Mouse (Mus musculus): ENCODE measurements around the gene Ergic1. TPM values are rescaled to one million over a fixed set of nuclear protein-coding genes. Genes with fewer than 3 reads are reported as not detected.
A peak's percentile ranks its signal among the peaks of the same experiment; 100 is the strongest.

Ergic1 gene
- total RNA-seq, 2 experiments from 2014 or later = 109 to 115 TPM

DNA sequence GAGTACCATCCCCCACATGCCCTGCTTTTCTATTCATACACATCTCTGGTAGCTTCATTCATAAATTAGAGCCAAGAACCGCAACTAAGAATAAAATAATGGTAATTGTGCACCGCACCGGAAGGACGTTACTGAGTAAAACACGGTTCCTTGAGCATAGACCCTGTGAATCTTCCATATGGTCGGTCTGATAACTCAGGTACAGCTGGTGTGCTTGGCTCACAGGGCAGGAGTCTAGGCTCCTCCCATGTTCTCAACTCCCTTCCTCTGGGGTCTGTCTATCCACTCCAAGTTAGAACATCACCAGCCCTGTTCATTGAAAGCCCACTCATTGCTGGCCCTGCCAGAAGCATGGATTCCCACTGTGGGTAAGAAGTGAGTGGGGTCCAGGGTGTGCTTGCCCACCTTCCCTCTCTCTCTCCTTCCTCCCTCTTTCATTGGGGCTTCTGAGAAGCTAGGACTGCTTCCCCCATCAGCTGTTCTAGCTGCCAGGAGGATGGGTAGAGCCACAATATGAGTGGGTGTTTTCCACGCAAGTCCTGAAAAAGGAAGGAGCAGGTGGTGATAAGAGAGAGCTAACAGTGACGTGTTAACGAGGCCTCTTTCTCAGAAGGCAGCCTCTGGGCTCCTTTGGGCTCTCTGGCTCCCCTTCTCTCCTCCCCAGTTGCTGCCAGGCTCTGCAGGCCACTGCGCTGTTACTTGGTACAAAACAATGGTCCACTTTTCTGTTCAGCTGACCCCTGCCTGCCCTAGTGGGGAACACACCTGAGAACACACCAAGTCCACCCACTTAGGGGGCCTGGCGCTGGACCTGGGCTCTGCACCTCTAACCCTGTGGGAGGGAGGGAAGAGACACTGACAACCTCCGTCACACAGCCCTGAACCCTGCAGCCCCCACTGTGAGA lies 14.7 kb downstream of the Ergic1 start:
- no peak for DNase-seq

DNA sequence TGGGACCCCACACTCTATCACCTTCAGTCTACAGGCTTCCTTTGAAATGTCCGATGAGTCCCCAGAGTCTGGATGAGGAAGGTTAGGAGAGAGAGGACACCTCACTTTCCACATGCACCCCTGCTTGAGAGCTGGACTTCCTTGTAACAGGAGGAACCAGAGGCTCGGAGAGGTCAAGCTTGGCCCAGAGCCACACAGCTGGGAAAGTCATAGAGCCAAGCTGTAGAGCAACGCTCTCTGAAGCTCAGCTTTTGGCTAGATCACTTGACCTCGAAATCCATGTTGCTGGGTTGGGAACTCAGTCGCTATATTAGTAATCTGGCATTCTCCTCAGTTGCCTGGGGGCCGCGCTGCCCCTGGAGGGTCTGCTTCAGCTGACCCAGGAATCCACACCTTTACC lies 15.5 kb downstream of the Ergic1 start:
- DNase-seq = peak; percentile 82

DNA sequence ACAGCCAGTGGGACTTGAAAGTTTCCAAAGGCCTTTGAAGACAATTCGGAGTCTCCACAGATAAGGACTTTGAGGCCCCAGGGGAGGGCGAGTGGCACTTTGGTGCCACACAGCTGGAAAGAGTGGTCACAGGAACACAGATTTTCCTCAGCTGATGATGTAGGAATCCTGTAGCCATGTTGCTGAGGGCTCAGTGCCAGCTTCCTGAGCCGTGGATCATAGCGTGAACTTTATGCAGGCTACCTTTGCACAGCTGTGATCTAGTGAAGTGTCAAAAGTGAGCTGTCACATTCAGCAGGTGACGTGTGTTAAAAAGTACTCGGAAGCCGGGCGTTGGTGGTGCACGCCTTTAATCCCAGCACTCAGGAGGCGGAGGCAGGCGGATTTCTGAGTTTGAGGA lies 16.0 kb downstream of the Ergic1 start:
- DNase-seq = no peak

DNA sequence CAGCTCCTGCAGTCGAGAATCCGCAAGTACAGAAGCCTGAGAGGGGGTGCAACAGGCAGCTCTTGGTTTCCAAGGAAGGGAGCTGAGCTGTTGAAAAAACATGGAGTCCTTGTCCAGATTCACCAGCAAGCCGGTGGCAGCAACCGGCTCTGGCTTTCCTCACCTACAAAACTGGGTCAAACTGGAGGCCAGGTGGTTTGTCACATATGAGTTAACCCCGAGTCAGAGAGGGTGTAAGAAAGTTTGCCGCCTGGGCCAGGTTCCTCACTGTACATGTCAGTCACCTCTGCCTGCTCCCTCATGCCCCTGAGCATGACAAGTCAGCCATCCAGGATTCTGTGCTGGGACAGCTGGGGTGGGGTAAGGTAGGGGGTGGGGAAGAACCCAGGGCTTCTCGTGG lies 16.9 kb downstream of the Ergic1 start:
- no peak for DNase-seq

DNA sequence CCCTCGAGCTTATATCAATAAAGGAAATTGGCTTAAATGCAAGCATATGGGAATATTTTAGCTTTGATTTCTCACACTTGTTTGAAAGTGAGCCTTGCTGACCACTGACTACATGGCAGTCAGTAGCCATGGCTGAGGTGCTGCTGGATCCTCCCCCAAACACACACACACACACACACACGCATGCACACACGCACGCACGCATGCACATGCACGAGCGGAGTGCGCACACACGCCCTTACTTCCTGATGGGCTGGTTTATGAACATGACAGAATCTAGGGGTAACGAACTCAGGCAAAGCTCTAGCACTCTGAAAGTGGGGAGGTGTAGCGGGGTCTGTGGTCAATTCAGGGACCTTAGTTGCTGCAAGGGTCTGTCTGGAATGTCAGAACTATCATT lies 17.5 kb downstream of the Ergic1 start:
- DNase-seq = no peak

DNA sequence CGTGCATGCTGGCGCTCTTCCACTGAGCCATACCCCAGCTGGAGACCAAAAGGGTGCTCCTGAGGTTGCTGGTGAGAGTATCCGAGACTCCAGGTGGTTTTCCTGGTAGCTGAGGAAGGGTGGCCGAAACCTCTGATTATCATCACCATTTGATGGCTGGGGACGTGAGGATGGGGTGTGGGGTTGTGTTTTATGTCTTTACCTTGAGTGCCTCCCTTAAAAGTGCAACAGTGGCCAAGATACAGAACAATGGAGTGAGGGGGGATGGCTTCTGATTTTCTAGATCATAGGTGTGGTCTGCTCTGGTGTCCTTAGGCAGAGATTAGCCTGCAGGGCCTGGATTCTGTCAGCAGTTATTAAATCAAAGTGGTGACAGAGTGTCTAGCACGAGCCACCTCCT lies 18.1 kb downstream of the Ergic1 start:
- no peak for DNase-seq

DNA sequence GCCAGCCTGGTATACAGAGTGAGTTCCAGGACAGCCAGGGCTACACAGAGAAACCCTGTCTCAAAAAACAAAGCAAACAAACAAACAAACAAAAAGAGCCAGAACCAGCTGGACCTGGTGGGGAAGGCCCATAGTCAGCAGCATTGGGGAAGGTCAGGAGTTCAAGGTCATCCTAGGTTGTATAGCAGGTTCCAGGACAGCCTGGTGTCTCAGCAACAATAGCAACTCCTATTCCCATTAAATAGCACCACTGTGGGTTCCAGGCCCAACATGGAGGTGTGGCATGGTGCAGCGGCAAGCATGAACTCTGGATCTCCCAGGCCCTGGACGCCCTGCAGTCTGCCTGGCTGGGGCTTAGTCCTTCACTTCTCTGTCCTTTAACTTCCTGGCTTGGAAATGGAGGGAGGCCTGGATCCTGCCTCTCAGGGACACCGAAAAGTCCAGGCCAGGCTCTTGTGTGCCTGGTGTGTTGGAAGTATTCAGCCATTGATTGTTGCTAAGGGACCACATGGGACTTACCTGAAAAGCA lies 19.6 kb downstream of the Ergic1 start:
- DNase-seq = no peak

DNA sequence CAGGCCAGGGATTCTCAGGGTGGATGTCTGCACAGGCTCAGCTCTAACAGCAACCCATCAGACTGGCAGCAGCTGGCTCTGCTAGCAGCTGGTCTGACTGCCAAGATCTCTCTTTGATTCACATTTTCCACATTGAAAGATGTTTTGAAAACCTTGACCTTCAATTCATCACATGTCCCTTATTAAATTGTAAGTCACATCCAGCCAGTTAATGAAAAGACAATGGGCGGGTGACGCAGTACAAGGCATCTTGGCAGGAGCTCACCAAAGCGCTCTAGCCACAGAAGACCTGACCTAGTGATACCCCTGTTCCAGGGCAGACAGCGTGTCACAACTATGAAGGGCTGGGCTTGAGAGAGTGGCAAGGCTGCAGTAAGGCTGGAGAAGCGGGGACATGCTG lies 21.0 kb downstream of the Ergic1 start:
- DNase-seq = peak; percentile 58

DNA sequence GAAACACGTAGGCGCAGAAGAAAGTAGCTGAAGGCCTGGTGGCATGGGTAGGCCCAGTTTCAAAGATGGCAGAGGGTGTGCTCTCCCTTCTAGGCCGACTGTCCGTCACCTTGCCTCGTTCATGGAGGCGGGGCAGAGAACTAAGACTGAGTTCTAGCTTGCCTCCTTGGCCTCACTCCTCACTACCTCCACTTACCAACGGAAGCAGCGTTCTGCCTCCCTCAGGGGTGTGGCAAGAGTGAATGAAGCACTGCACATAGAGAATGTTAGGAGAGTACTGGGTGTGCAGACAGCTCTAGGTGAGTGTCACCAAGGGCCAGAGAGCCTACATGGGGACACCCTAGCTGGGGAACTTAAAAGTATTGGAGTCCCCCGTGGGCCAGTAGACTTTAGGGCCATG lies 21.8 kb downstream of the Ergic1 start:
- no peak for DNase-seq

DNA sequence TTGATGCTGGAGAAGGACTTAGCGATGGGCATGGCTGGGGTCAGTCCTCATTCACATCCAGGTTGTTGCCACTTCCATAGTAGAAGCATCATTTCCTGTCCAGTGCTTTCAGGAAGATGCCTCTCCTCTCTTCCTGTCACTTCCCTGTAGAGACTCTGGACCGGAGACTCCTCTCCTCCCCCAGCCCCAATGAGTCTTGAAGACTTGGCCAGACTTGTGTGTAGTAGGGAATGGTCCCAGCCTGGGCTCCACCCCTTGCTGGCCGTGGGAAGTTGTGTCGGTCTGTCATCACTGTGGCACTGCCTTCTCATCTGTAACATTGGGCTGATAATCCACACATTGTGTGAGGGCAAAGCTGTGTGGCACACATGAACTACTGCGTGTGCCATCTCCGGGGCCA lies 22.3 kb downstream of the Ergic1 start:
- DNase-seq = no peak

DNA sequence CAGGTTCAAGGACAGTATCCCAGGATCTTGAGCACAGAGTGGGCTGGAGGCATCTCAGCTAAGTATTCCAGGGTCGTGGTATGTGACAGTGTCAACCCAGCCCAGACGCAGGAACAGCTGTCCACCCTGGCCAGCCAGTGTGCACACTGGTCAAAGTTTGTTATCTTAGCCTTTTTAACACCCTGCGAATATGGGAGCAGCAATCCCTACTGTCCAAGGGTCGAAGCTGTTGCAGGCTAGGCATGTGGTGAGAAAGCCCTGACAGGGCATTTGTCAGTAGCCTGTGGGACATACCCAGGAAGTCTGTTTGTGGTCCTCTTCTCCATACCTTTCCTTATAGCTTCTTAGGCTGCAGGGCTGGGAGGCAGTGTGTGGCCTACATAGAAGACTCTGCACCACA lies 22.8 kb downstream of the Ergic1 start:
- no peak for DNase-seq

DNA sequence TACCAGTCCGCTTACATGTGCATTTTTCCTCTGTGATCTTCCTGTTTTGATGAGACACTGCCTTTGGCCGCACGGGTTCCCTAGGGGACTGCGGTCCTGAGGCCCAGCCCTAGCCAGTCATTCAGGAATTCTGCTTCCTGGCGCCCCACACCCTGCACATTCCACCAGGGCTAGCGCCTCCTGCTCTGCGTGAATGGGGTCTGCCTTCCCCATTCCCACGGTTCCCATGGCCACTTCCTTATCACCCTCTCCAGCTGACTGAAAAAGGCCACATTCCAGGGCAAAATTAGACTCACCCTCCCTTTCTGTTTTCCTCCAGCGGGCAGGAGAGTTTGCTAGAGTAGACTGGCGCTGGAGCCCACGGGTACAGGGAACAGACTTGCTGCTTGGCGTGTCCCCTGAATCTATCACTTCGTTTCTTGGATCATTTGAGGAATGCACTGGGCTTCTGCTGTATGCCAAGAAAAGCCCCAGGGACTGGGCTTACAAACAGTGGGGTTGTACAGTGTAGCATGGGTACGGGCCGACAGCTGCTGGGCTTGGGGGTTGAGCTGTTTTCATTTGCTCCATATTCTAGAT lies 23.4 kb downstream of the Ergic1 start:
- DNase-seq = peak; percentile 89

DNA sequence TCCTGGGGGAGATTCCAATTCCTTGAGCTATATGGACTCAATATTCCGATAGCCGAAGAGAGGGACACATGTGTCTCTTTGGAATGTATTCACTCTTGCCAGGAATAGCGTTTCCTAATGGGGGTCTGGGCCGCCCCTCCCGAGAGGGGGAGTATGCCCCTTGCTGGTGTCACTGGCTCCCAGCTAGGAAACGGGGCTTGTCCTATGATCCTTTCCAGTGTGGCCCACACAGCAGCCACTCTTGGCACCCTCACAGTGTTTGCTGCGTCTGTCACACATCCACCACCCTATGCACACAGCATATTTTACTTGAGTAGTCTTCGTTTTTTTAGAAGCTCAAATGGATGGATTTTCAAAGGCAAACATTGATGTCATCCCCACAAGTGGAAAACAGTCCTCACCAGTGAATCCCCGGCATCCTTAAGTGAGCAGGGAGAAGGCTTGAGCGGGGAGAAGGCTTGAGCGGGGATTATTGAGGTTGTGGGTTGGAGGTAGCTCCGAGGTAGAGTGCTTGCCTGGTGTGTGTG lies 26.7 kb downstream of the Ergic1 start:
- DNase-seq = no peak

DNA sequence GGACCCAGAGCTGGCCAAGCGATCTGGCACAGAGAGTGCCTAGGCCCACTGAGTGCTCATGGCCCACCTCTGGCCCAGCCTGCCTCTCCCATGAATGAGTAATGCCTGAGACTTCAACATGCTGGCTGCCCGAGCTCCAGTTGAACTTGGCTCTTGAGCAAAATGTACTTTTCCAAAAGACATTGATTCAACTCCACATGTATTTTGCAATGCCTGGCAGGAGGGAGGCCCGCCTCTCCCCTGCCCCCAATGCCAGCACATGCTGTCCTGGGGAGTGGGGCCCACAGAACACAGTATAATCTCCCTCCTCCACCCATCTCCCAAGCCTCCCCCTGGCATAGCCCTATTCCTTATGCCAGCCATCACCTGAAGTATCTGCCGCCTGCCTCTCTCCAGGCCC lies 31.2 kb downstream of the Ergic1 start:
- DNase-seq = no peak

DNA sequence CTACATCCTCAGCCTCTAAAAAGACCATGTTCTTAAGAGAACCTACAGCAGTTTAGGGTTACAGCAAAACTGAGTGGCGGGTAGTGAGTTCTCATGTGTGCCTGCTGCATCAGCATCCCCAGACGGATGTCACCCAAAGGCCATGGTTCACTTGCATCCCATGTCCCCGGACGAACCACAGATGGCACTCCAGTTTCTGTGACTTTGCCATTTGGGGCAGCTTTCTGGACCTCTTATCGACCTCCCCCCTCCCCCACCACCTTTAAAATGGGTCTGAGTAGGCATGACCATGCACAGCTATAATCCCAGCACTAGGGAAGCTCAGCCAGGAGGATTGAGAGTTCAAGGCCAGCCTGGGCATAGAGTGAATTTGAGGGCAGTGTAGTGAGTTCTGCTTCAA lies 31.9 kb downstream of the Ergic1 start:
- no peak for DNase-seq

DNA sequence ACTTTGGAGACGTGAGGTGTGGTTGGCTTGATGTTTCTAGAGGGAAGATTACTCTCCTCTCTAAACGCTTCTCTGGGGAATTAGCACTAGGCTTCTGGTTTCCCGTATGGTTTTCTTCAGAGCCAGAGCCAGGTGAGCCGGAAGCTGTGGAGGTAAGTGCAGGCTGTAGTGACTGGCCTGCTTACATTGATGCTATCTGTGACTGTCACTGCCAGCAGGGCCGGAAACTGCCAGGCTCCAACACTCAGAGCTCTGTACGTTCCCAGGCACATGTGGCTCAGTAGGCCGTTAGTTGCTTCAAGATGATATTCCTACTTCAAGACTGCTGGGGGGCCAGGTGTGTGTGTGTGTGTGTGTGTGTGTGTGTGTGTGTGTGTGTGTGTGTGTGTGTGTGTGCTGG lies 32.9 kb downstream of the Ergic1 start:
- DNase-seq = no peak

DNA sequence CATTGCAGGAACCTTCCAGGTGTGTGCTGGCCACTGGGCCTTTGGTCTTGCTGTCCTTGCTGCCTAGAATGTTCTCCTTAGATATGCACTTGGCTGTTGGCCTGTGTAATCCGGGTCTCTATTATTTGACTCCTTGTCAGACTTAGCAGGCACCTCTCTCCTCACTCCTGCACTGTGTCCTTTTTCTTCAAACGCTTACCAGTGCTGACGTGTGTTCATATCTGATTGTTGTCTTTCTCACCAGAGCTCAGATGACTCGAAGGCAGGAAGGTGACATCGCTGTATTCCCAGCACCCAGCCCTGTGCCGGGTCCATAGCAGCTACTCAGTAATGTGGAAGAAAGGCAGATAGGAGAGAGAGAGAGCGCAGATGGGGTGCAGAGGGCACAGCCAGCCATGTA lies 33.7 kb downstream of the Ergic1 start:
- no peak for DNase-seq

DNA sequence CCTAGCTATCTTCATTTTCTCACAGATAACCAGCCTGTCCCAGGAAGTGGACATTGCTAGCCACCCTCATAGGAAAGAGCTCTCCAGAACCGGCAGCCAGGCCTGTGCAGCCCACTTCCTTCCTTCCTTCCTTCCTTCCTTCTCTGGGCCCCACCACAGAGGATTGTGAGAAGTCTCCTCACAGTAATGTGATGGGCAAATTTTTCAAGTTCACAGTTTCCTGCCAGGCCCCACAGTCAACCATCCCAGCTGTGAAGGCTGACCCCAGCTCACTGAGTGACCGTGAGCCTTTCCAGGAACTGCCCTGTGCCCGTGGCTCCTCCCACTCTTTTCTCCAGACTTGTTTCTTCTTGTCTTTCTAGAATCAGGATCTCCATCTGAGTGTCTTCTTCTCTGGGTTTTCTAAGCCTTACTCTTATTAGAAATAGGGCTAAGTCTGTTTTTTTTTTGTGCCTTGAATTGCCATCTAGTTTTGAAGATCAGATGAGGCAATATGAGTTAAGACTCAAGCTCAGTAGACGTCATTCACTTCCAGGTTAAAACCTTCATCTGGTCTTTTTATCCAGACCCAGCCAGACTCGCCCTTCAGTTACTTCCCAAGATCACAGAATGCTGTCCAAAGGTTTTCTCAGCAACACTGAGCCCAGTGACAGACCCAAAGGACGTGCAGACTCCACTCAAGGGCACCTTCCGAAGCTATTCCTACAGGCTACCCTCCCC lies 34.3 kb downstream of the Ergic1 start:
- DNase-seq = no peak

DNA sequence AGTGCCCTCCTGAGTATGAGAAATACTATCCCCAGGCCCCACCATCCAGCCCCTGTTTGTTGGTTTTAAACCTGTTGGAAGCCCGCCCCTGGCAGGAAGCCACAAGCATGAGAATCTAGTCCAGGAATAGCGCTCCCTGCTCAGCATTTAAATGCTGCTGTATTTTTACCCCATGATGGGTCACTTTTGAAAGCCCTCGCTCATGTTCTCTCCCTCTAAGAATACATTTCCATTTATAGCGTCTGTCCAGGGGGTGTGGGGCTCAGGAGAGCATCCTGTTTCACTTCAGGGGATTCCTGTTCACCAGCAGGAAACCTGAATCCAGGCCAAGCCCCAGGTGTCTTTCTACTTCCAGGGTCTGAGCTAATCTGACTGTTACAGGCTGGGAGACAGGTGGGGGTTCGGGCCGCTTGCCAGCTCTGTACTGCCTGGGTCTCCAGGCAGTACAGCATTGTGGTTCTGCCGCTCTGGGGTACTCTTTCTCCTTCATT lies 34.9 kb downstream of the Ergic1 start:
- peak; percentile 94 for DNase-seq

DNA sequence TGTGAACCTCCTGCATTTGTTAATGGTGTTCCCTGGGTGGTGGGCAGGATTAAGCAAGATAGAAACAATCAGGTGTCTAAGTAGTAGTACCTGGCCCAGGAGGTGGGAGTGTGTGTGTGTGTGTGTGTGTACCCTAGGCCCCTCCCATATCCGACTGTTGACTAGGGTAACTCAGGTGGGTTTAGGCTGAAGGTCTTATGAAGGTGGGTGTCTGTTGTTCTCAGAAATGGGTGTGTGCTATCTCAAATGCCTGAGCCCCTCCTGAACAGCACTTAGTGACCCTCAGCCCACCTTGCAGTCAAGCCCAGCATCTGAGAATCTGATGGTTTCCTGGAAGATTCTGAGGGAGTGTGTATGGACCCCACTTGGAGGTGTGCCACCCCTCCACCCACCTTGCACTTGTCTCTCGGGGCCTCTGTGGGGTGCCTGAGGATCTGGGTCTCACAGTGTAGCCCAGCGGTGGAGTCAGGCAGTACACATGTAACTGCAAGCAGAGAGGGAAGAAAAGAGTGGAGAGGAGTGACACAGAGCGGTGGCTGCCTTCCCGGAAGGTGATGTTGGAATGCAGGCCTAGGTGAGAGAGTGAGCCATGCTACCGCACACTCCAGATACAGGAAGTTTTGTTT lies 35.7 kb downstream of the Ergic1 start:
- DNase-seq = peak; percentile 59

DNA sequence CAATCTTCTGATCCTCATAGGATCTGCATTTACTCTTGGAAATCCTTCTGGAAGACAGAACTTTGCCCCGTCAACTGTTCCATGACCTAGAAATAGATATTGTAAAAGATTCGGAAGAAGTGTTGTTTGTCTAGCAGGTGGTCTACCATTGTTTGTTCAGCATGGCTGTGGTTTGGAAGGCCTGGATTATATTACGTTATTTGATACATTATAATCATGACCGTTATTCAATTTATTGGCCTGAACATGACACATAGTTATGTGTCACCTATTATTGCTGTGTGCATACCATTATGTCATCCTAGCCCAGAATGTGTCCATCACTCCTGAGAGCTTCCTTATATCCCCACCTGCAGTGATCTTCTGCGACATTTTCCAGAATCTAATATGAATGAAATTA lies 37.6 kb downstream of the Ergic1 start:
- no peak for DNase-seq

DNA sequence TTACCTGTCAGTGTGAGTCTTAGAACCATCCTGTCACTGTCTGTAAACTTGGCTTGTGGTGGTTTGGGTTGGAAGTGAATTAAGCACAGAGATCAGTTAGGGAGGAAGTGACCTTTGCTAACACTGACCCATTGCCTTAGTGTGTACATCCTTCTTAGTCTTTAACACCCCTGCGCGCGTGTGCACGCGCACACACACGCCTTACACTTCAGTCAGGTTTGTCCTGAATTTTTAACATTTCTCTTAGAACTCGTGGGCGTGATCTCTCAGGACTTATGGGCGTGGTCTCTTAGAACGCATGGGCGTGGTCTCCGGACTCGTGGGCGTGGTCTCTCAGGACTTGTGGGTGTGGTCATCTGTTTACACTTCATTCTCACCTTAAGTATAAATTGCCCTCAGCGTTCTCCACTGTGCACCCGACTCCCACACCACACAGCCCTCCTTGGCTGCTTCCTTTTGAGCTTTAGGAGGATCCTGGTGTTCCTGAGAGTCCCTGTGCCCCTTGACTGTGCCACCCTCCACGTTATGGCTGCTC lies 39.7 kb downstream of the Ergic1 start:
- DNase-seq = no peak

Data from heart, postnatal 4 days (tissue).